Mouse (Mus musculus): ENCODE data around the gene Popdc2. TPM values are rescaled to one million over a fixed set of nuclear protein-coding genes. Genes with fewer than 3 reads are reported as not detected.

The Popdc2 gene
- total RNA-seq, 1 experiment from 2014 or later: 0.09 TPM

DNA sequence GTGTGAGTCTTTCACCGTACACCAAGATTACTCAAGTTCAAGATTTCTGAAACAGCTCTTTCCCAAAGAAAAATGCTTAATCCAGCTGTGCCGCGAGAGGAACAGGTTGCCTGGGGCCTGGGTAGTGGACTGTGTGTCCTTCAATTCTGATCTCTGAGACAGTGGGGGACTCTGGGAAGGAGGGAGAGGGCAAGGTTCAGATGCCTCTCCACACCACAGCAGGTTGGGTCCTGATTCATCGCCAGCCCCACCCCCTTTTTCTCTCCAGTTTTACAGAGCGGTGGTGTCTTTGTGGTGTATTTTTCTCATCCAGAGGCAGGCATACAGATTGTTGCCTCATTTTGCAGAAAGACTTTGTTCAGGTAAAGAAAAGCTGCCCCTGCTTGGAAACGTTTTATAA lies 36.3 kb downstream of the Popdc2 start:
- ATAC-seq (replicated peaks; ENCODE audit: low read depth, poor library complexity, severe bottlenecking): no peak

DNA sequence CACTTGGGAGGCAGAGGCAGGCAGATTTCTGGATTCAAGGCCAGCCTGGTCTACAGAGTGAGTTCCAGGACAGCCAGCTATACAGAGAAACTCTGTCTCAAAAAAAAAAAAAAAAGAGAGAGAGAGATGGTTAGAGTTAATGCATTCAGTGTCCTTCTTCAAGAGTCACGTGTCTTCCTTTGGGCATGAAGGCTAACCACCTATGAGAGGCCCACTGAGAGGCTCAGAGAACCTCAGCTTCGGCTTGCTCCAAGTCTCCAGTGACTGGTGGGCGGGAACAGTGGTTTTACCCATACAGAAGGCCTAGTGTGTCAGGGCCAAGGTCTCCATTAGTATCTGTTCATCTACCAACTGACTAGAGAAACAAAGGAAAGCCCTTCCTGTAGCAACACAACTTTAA lies 37.1 kb downstream of the Popdc2 start:
- no peak for ATAC-seq (replicated peaks; ENCODE audit: low read depth, poor library complexity, severe bottlenecking)

GRCm38 (mm10) chr16:38399531-38400231 lies 37.7 kb downstream of the Popdc2 start:
- ATAC-seq (replicated peaks; ENCODE audit: low read depth, poor library complexity, severe bottlenecking): peak; percentile 51

- no peak for ATAC-seq (replicated peaks; ENCODE audit: low read depth, poor library complexity, severe bottlenecking)
These were observed 38.4 kb downstream of the Popdc2 start for GRCm38 (mm10) chr16:38400311-38400960.

- no peak for ATAC-seq (replicated peaks; ENCODE audit: low read depth, poor library complexity, severe bottlenecking)
These were observed 39.5 kb downstream of the Popdc2 start for GRCm38 (mm10) chr16:38401468-38401867.

DNA sequence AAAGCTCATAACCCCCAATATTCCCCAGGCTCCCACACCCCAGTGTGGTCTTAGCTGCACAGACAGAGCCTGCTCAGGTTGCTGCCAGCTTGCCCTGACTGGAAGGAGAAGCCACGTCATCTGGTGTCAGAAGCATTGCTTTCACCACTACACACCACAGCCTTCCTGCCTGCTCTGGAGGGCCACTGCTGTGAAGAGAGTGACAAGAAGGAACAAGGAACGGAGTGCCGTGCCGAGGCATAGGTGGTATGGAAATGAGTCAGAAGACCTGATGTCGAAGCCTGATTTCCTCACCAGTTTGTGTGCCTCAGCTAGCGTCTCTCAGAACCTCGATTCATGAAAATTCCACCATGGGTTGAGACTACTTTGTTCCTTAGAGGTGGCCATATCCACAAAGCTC lies 41.6 kb downstream of the Popdc2 start:
- peak; percentile 85 for ATAC-seq (replicated peaks; ENCODE audit: low read depth, poor library complexity, severe bottlenecking)

- no peak for ATAC-seq (replicated peaks; ENCODE audit: low read depth, poor library complexity, severe bottlenecking)
These were observed 44.3 kb downstream of the Popdc2 start for GRCm38 (mm10) chr16:38406293-38406692.

GRCm38 (mm10) chr16:38406708-38407107 lies 44.7 kb downstream of the Popdc2 start:
- ATAC-seq (replicated peaks; ENCODE audit: low read depth, poor library complexity, severe bottlenecking): peak; percentile 27; the same call in 1 of the 2 replicates

DNA sequence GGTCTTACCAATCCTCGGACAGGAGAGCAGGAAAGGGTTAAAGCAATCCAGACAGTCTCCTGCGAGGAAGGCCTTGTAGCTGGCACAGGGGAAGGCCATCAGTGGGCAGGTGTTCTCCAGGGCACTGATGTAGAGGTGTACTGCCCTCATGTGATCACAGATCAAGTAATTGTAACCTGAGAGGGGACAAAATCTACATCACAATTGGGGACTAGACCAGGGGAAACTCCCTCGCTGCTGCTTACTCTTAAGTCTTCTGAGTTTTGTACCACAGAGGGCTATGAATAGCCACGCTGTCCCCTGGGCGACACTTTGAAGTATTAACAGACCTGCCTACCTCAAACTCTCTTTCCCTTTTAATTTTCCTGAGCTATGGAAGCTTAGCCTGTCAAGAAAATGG lies 45.6 kb downstream of the Popdc2 start:
- no peak for ATAC-seq (replicated peaks; ENCODE audit: low read depth, poor library complexity, severe bottlenecking)

GRCm38 (mm10) chr16:38408416-38408815 lies 46.4 kb downstream of the Popdc2 start:
- ATAC-seq (replicated peaks; ENCODE audit: low read depth, poor library complexity, severe bottlenecking): no peak

GRCm38 (mm10) chr16:38414953-38415352 lies 52.9 kb downstream of the Popdc2 start:
- no peak for ATAC-seq (replicated peaks; ENCODE audit: low read depth, poor library complexity, severe bottlenecking)

DNA sequence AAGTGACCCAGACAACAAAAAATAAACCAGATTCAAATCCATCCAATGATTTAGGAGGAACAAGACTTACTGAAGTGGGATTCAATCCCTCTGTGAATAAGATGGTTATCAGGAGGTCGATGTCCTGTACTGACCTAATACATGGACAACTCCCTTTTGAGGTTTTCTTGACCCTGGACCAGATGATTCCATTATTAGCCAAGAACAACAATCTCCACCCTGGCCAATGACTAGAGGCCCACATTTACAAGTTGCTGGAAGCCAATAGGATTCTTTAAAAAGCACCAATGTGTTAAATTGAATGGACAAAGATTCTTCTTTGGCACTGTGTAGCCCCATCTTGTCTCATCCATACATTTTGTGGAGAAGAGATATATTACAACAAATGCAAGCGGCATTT lies 63.4 kb downstream of the Popdc2 start:
- no peak for ATAC-seq (replicated peaks; ENCODE audit: low read depth, poor library complexity, severe bottlenecking)

GRCm38 (mm10) chr16:38425799-38426198 lies 63.8 kb downstream of the Popdc2 start:
- ATAC-seq (replicated peaks; ENCODE audit: low read depth, poor library complexity, severe bottlenecking): no peak

Other genes with a start within 250 kb of the Popdc2 start
- not detected in 2 replicates for gene Nr1i2, start 67.4 kb upstream of the Popdc2 start, total RNA-seq (2017)
- not detected in 2 replicates for gene Maats1, start 20.1 kb upstream of the Popdc2 start, total RNA-seq (2017)
- 270 and 347 TPM in 2 replicates for gene Cox17, start 15.2 kb upstream of the Popdc2 start, total RNA-seq (2017)
- not detected in 2 replicates for gene Gm21987, start 15.2 kb upstream of the Popdc2 start, total RNA-seq (2017)
- not detected in 2 replicates for gene Pla1a, start 70.9 kb downstream of the Popdc2 start, total RNA-seq (2017)
- 13.7 and 17.3 TPM in 2 replicates for gene Adprh, start 90.5 kb downstream of the Popdc2 start, total RNA-seq (2017)
- 0.27 TPM in 1 of 2 replicates, not detected in the other for gene Cd80, start 93.4 kb downstream of the Popdc2 start, total RNA-seq (2017)
- 42.0 and 63.9 TPM in 2 replicates for gene Timmdc1, start 160.5 kb downstream of the Popdc2 start, total RNA-seq (2017)
- 21.7 and 22.6 TPM in 2 replicates for gene Poglut1, start 188.0 kb downstream of the Popdc2 start, total RNA-seq (2017)
- 30.0 and 76.3 TPM in 2 replicates for gene Tmem39a, start 196.5 kb downstream of the Popdc2 start, total RNA-seq (2017)